Mouse (Mus musculus): ENCODE measurements around the gene Rusc2.

The Rusc2 gene

GRCm38 (mm10) chr4:43447251-43447650 is 65.5 kb downstream of the Rusc2 start:
- DNase-seq: no peak

DNA sequence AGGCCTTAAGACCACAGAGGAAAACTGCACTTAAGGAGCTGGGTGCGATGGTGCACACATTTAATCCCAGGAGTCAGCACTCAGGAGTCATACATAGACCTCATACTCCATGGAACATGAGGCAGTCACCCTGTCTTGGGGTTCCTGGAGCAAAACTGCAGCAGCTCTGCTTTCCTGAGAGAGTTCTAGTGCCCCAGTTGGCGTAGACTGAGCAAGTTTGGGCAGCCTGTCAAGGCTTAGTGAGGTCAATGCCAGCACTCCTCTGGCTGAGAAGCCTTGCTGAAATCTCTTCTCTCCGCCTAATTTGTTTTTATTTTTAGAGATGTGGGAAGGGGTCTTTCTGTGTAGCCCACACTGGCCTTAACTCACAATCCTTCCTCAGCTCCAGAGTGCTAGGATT is 66.8 kb downstream of the Rusc2 start:
- DNase-seq: no peak

DNA sequence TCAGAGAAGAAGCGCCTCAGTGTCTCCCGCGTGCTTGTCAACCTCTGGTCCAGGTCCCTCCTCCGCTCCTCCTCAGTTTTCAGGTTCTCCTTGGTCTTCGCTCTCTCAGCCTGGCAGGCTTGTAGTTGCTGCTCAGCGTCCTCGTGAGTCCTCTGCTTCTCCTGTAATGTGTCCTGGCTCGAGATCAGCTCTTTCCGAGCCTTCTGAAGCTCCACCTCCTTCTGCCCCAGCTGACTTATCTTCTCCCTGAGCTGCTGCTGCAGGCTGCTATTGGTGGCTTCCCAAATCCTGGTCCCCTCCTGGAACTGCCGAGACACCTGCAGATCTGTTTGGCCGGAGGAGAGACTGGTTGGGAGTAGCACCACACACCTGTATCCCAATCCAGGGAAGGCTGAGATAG is 70.5 kb downstream of the Rusc2 start:
- DNase-seq: no peak

DNA sequence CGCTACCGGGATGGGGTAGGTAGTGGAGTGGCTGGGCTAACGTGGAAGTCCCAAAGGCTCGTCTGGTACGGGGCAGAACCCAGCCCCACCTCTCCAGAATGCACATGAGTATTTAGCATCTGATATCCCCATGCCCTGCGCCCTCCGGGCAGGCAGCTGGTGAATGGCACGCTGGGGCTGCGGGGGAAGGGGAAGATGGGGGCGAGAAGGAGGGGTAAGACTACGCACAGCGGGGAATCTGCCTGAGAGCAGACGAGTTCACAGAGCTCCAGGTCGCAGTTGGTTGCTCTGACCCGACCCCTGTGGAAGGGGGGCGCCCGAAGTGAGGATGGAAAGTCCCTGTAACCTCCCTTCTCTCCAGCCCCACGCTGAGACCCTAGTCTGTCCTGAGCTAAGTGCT is 71.6 kb downstream of the Rusc2 start:
- DNase-seq: peak; percentile 46 to 56

- no peak for DNase-seq
These were observed 72.5 kb downstream of the Rusc2 start, which contains the start of gene Cd72 for GRCm38 (mm10) chr4:43454041-43454836. Gene Cd72 (minus strand): TSS chr4:43454628.

- DNase-seq: peak; percentile 67 to 78
These were observed 74.7 kb downstream of the Rusc2 start for GRCm38 (mm10) chr4:43456470-43456869.

DNA sequence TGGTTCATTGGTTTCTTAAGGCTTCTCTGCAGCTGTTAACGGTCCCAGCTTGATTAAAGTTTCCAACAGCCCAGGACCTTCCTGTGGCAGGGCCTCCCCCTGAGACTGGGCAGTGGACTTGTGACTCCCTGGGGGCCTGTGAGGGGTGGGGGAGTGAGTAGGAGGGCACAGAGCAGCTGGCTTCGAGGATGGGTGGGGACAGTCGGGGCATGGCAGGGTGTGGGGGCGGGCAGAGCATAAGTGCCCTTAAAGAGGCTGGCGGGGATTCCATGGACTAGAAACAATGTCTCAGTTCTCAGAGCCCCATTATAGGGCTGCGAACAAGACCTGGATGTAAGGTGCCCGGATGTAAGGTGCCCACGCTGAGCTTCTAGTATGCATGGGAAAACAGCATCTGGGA is 75.3 kb downstream of the Rusc2 start:
- DNase-seq: peak; percentile 36 to 54

- no peak for DNase-seq
These were observed 81.3 kb downstream of the Rusc2 start for GRCm38 (mm10) chr4:43463102-43463501.

GRCm38 (mm10) chr4:43465935-43466334 is 84.2 kb downstream of the Rusc2 start:
- DNase-seq: no peak

GRCm38 (mm10) chr4:43466872-43467271 is 85.1 kb downstream of the Rusc2 start:
- DNase-seq: no peak

- no peak for DNase-seq
These were observed 88.5 kb downstream of the Rusc2 start for GRCm38 (mm10) chr4:43470301-43470700.

- no peak for DNase-seq
These were observed 91.9 kb downstream of the Rusc2 start for GRCm38 (mm10) chr4:43473636-43474035.

DNA sequence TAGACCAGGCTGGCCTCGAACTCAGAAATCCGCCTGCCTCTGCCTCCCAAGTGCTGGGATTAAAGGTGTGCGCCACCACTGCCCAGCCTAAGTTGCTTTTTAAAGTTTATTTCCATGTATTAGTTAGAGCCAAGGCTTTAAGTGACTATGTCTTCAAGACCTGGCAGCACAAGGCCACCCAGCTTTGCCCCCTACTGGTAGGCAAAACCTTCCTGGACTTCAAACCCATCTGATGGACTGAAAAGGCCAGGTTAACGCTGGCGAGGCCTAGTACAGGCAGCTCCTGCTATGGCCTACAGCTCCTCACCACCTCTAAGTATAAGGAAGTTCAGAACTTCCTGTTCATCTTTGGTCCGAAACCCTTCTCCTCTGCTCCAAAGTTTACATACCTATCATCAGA is 94.8 kb downstream of the Rusc2 start:
- DNase-seq: peak; percentile 25 to 39
